Mouse (Mus musculus): Measurements from ENCODE around the gene Dnajb14. TPM values are rescaled to one million over a fixed set of nuclear protein-coding genes. Genes with fewer than 3 reads are reported as not detected.
"Not testable (repeated sequence)": the region's sequence is repeated elsewhere in the genome, so short reads cannot be mapped to it uniquely, and the experiment has no call there.

Dnajb14 gene
- 1 to 10 TPM; 8.4 to 8.8 TPM for total RNA-seq (2021)

DNA sequence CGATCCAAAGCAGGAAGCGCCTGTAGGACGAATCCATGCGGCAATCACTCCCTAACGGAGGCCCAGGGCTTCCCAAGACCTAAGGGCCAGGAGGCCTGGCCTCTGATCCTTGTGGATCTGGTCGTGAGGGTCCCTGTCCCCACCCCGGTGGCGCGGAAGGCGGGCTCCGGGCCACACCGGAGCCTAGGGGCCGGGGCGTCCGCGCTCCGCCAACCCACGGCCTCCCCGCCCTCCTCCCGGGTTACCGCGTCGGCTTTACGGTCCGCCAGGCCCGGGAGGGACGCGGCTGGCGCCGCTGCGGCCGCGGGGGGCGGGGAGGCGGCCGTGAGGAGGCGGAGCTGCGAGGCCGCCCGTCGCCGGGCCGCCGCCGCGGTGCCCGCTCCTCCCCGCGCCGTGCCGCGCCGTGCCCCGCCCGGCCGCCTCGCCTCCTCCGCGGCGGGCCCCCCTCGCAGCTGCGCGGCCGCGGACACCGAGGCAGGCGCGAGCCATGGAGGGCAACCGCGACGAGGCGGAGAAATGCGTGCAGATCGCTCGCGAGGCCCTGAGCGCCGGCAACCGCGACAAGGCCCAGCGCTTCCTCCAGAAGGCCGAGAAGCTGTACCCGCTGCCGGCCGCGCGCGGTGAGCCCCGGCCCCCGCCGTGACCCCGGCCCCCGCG is at the start of gene Dnajb14:
Dnajb14 (plus strand) TSS at position 239 of the 657 bp plus-strand sequence.
- DNase-seq = peak; percentile 69 to 80
- intact Hi-C loops (cut with DNase I) = loop anchor here (1.0 to 5.0 kb wide), 4 partner anchors 51 to 575 kb away; partner anchors contain the start of genes 1110002E22Rik, Adh5, Gm5105 and Lamtor3

DNA sequence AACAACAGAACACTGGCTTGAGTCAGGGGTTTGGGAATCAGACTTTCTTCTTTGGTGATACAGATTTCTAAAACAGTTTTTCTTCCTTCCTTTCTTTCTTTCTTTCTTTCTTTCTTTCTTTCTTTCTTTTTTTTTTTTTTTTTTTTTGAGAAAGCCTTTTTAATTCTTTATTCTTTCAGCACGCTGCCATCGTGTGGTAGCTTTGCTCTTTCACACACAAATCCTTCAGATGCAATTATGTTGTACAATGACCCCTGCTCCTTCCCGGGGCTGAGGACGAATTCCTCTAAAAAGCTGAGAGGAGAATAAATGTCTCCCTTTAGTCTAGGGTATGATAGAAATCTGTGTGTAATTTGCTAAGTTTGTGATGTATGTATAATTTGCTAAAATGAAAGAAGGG is 48.8 kb upstream of the Dnajb14 start:
- DNase-seq = no peak
- intact Hi-C loops (cut with DNase I) = no loop called here

DNA sequence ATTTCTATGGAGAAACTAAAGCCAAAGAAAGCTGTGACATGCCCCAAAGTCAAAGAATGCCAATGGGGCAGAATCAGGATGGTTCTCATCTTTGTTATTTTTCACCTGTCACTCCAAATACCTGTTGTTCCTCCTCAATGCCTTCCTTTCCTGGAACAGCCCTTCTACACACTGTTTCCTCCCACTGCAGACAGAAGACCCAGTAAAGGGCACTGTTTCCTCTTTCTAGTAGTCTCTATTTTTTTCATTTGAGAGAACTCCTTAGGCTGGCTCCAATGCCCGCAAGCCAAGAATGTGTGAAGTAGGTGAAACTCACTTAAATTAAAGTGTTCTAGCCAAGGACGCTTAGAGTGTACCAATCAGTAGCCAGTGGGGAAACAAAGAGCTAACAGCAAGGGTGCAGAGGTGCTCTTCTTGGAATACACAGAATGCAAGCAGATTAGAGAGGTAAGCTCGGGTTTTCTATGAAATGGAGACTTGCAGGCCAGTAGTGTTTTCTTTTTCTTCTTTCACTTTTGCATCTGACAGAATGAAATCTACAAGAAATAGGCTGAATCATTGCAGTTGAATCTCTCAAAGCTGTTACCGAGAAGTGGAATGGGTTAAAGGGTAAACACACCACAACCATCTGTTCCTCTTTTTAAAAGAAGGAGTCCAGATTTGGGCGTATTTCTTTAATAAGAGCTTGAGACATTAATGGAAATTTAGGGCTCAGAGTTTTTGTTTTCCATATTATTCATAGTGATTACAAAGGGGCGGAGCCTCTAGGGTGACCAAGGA is 46.6 kb upstream of the Dnajb14 start:
- no peak for DNase-seq
- intact Hi-C loops (cut with DNase I) = no loop called here

DNA sequence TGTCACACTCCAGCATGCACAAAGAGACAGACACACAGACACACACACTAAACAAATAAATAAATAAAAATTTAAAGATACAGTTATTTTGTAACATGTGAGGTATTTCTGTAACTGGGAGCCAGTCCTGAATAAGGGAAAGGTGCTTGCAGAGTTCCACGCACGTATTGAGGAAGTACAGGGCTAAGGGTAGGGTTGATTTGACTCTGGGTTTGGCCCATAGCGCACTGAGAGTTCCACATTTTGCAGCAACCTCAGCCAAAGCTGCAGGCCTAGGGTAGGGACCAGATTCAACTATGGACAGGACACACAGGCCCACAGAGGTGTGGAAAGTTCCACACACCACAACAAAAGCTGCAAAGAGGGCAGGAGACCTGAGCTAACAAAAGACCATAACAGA is 44.2 kb upstream of the Dnajb14 start:
- DNase-seq = no peak
- intact Hi-C loops (cut with DNase I) = no loop called here

GRCm38 (mm10) chr3:137827678-137828077 is 39.8 kb upstream of the Dnajb14 start:
- intact Hi-C loops (cut with DNase I) = no loop called here
- DNase-seq = no peak

GRCm38 (mm10) chr3:137831156-137831555 is 36.3 kb upstream of the Dnajb14 start:
- DNase-seq = no peak
- intact Hi-C loops (cut with DNase I) = no loop called here

DNA sequence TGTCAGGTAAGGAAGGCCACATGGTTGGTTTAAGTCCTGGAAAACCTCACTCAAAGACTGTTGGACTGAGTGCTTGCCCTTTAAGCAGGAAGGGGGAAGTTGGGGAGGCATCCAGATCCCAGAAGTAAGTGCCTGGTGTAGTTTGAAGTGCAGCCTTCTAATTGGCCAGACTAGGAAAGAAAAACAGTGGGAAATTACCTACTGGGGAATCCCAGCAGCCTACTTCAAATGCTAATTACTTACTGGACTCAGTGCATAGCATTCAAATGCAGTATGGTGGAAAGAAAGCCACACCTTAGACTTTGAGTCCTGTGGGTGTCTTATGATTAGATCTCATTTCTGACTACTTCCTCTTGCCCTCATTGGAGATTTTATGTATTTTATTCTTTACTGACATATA is 34.3 kb upstream of the Dnajb14 start:
- intact Hi-C loops (cut with DNase I) = no loop called here
- no peak for DNase-seq

DNA sequence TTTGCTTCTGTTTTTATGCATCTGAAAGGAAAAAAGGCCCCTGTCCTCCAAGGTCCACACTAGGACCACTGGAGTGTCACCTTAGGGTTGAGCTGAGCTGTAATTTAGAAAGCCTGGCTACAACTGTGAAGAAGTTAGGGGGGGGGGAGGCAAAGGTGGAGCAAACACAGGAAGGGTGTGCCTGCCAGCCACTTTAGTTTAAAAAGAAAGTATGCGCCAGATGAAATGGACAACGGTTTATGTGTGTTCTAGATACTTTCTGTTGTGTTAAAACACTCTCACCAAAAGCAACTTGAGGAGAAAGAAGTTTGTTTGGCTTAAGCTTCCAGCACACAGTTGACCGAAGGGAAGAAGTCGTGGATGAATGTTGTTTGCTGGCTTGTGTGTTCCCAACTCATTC is 33.8 kb upstream of the Dnajb14 start:
- intact Hi-C loops (cut with DNase I) = no loop called here

DNA sequence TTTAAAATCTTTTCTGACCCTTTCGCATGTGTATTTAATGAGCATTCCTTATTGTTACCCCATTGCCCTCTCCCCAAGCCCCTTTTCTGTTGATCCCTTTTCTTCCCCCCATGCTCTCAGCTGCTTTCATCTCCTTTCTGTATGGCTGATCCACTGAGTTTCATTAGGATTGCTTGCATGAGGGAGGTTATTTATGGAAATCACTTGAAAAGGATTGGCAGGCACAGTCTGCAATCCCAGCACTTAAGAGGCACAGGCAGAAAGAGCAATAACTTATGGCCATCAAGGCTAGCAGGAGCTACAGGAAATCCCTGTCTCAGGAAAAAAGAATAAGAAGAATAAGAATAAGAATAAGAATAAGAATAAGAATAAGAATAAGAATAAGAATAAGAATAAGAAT is 30.9 kb upstream of the Dnajb14 start:
- no peak for DNase-seq
- intact Hi-C loops (cut with DNase I) = no loop called here

More for the DNA sequence above, 33.8 kb upstream of the Dnajb14 start:
- no peak for DNase-seq

GRCm38 (mm10) chr3:137838160-137838559 is 29.3 kb upstream of the Dnajb14 start:
- intact Hi-C loops (cut with DNase I) = no loop called here
- no peak for DNase-seq

DNA sequence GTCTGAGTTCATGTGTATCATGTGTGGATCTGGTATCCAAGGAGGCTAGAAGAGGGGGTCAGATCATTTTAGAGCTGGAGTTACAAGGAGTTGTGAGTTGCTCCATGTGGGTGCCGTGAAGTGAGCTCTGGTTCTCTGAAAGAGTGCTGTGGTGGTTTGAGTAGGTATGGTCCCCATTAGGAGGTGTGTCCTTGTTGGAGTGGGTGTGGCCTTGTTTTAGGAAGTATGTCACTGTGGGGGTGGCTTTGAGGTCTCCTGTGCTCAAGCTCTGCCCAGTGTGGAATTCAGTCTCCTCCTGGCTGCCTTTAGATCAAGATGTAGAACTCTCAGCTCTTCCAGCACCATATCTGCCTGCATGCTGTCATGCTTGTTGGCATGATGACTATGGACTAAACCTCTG is 24.5 kb upstream of the Dnajb14 start:
- DNase-seq = no peak
- intact Hi-C loops (cut with DNase I) = no loop called here

- no peak for DNase-seq
- intact Hi-C loops (cut with DNase I) = no loop called here
Observed at GRCm38 (mm10) chr3:137844263-137844662, 23.2 kb upstream of the Dnajb14 start.

DNA sequence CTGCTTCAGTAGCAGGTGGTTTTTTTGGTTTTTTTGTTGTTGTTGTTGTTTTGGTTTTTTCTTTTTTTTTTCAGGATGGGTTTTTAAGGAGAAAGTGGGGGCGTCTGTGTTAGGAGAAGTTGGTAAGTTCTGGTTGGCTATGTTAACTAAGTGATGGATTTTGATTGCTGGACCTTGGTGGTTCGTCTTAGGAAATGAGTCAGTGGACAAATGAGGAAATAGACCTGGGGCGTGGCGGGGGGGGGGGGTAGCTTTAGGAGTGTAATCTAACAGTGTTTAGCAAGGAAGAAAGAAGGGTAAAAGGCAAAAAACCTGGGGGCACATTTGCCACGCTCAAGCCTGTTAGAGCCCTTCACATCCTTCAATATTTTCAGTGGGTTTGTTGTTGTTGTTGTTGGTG is 20.9 kb upstream of the Dnajb14 start:
- intact Hi-C loops (cut with DNase I) = no loop called here
- no peak for DNase-seq

- intact Hi-C loops (cut with DNase I) = no loop called here
- DNase-seq = no peak
Observed at GRCm38 (mm10) chr3:137848354-137848753, 19.1 kb upstream of the Dnajb14 start.

DNA sequence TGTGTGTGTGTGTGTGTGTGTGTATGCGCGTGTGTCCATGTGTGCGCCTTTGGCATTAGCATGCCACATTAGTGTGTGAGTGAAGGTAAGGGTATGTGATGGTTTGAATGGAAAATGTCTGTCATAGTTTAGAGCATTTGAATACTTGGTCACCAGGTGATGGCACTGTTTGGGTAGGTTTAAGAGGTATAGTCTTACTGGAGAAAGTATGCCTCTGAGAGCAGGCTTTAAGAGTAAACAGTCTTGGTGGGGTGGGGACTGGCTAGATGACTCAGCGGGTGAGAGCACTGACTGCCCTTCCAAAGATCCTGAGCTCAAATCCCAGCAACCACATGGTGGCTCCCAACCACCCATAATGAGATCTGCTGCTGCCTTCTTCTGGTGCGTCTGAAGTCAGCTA is 17.8 kb upstream of the Dnajb14 start:
- intact Hi-C loops (cut with DNase I) = no loop called here

GRCm38 (mm10) chr3:137851196-137851595 is 16.3 kb upstream of the Dnajb14 start:
- no peak for DNase-seq
- intact Hi-C loops (cut with DNase I) = no loop called here

More for the DNA sequence above, 17.8 kb upstream of the Dnajb14 start:
- no peak for DNase-seq

GRCm38 (mm10) chr3:137853011-137853410 is 14.5 kb upstream of the Dnajb14 start:
- DNase-seq; intact Hi-C loops (cut with DNase I): not testable (repeated sequence)

GRCm38 (mm10) chr3:137855328-137855727 is 12.1 kb upstream of the Dnajb14 start:
- intact Hi-C loops (cut with DNase I) = no loop called here
- no peak for DNase-seq

DNA sequence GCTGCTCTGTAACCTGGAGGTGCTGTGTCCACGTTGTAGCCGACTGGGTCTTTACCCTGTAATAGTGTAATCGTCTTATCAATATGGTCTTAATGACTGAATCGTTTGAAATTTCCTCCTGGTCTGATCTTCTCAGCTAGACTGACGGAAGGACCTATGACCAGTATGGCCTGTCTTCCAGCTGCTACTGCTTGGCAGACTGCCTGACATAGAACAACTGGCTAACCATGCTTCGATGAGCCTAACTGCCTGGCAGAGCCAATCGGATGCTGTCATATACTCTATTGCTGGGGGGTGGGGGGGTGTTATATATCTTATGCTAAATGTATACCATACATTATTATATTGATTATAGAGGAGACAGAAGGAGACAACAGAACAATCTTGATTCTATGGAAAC is 11.4 kb upstream of the Dnajb14 start:
- no peak for DNase-seq
- intact Hi-C loops (cut with DNase I) = no loop called here

DNA sequence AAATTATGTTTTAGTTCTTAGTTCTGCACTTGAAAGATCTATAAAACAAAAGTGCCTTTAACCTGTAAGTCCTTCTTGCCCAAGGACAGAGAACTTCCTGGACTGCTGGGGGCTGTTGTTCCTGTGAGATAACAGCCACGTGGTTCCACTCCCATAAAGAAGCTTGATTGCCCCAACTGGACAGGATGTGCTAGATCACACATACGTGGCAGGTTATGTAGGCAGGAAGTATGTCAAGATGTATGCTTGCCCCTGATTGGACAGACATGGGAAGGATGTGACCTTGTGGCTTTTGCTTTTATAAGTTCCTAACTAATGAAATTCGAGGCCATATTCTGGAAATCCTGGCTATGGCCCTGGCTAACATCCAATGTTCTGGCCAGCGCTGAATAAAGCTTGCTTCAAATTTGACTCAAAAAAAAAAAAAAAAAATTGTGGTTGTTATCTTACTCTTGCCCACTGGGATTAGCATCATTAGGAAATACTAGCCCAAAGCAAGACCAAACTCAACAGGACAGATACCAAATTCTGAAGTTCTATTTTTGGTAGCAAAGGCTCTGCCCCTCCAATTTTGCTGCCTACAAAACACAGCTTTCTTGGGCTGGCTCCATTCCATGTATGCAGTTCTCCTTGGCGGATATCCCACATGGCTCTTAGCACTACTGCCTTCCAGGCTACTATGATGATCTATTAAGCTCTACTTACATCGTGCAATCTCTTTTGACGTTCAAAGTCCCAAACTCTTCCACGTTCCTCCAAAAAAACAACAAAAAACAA is 6.9 kb upstream of the Dnajb14 start:
- DNase-seq = peak in 1 of 2 experiments; percentile 21
- intact Hi-C loops (cut with DNase I) = loop anchor here (5.0 kb wide), 1 partner anchor 667 kb away; the partner anchor contains the start of gene Eif4e

DNA sequence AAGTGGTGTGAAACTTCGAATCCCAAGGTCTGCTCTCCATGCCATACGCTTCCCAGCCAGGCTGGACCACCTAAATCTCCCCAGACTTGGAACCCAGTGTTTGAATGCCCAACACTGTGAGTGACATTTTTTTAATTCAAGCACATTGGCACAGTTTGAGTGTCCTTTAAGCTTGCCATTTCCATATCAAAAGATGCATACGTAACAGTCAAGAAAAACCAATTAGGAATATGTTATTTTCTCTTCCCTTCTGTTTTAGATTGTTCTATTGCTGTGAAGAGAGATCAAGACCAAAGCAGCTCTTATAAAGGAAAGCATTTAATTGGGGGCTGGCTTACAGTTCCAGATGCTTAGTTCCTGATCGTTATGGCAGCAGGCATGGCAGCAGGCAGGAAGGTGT is 6.0 kb upstream of the Dnajb14 start:
- intact Hi-C loops (cut with DNase I) = loop anchor here (5.0 kb wide), 1 partner anchor 666 kb away; the partner anchor contains the start of gene Eif4e
- no peak for DNase-seq

Measured in heart, postnatal 36 days (tissue).